Mouse (Mus musculus) ES-E14 (cell line): ENCODE results near the gene H2-Aa.

Experiments used
- HCFC1 ChIP-seq: IDR thresholded peaks from 2 replicates; pipeline ENCODE4 v1.6.1; 2012; ENCODE audit warnings: low read length, inconsistent platforms, borderline replicate concordance; ENCODE audit not compliant: insufficient read depth
- MAFK ChIP-seq: IDR thresholded peaks from 2 replicates; pipeline ENCODE4 v1.6.1; 2014; ENCODE audit warnings: mild to moderate bottlenecking, low read depth, low read length, inconsistent platforms; ENCODE audit not compliant: insufficient read depth

GRCm38 (mm10) chr17:34292570-34292969, 4.9 kb upstream of the H2-Aa start:
- TF ChIP-seq HCFC1 (no peak), MAFK (no peak)
